Mouse (Mus musculus): ENCODE data around the gene Slc44a2. TPM values are rescaled to one million over a fixed set of nuclear protein-coding genes. Genes with fewer than 3 reads are reported as not detected.

The Slc44a2 gene
- polyA plus RNA-seq, 1 experiment from 2014 or later, result 63.6 TPM

DNA sequence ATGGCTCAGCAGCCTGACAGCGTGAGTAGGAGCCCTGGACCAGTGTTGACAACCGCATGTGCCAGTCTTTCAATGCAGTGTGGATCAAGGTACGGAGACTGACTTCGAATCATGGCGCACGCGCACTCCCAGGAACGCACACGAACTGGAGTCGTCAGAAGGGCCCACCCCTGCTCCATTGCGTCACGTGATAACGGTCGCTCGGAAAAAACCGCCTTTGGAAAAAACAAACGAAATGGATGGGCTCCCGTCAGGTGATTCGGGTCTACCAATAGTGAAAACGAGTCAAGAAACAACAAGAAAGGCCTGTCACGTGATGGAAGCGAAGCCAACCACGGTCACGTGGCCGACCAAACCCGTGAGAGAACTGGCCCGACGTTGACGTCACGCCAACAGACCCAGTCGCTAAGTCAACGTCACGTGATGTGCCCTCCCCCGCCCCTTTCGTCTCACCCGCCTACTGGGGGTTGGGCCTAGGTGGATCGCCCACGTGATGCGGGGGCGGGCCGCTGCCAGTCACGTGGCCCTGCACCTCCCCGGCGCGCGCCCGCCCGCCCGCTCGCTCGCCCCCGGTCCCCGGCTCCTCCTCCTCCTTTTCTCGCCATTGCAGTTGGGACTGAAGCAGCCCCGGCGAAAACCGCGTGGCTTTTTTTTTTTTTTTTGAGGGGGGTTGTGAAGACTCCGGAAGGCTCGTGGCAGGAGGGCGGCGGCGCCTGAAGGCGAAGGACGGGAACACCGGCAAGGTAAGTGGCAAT, 47.0 kb downstream of the Slc44a2 start, which contains the start of gene Ilf3:
Ilf3 (plus strand) TSS at position 515 of the 755 bp plus-strand sequence.
- Histone ChIP-seq H3K4me3 (peak within 1 kb of the TSS; percentile 93), H3K9ac (peak within 1 kb of the TSS; percentile 90), H3K9me3 (replicated peaks) (no peaks in the 10 kb centered on the region), H3K4me2 (peak within 1 kb of the TSS; percentile 91), H3K36me3 (ENCODE audit: poor library complexity, severe bottlenecking) (peaks cover 11% of the 10 kb centered on the region), H3K27ac (peak within 1 kb of the TSS; percentile 93), H3K4me1 (peaks cover 27% of the 10 kb centered on the region), H3K27me3 (no peaks in the 10 kb centered on the region; the same call in 1 of the 2 replicates)
- WGBS, result under 1% methylated on average over 66 of the region's 66 CpGs
- ATAC-seq, result peak; percentile 92

DNA sequence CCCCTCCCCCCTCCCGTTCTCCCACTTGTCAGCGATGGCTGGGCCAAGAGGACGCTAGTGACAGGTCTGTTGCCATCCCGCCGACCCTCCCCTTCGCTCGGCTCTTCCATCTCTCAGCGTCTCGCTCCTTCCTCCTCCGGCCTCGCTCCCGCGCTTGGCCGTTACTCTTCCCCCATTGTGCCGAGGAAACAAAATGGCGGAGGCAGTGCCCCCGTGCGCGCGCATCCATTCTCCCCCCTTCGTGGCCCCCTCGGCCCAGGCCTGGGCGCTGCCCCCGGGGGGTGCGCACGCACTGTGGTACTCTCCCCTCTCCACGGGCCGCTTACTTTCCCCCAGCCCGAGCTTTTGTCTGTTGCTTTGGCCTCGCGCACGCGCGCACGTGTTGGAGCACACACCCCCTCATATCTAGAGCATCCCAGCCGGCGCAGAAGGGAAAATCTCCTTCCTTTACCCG, 47.7 kb downstream of the Slc44a2 start:
- H3K27me3 ChIP-seq, result no peaks in the 10 kb centered on the region; the same call in 1 of the 2 replicates
- peak overlapping the region; percentile 93 for H3K27ac ChIP-seq
- peak overlapping the region; percentile 90 for H3K9ac ChIP-seq
- WGBS, result under 1% methylated on average over 38 of the region's 38 CpGs
- peaks cover 34% of the 10 kb centered on the region for H3K4me1 ChIP-seq
- H3K9me3 ChIP-seq (replicated peaks), result no peaks in the 10 kb centered on the region
- peak overlapping the region; percentile 91 for H3K4me2 ChIP-seq
- H3K4me3 ChIP-seq, result peak overlapping the region; percentile 93
- peaks cover 17% of the 10 kb centered on the region for H3K36me3 ChIP-seq (ENCODE audit: poor library complexity, severe bottlenecking)
- peak; percentile 59 for ATAC-seq

DNA sequence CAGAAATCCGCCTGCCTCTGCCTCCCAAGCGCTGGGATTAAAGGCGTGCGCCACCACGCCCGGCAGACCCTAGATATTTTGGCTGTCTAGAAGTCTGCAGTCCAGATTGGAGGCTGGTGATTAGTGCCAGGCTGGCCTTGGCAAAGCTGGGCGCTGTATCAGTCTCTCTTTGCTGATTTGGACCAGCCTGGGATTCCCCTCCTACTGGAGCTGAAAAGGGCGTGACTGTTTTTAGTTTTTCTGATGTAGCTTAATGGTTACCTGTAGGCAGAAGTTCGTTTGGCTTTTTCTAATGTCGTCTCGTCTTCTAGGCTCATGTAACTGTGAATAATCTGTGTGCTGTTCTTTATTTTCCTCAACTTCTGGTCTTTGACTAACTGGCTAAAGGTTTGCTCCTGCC, 48.6 kb downstream of the Slc44a2 start:
- Histone ChIP-seq H3K4me1 (peaks cover 36% of the 10 kb centered on the region), H3K9ac (peak overlapping the region; percentile 90), H3K27ac (no peak overlapping the region), H3K9me3 (replicated peaks) (no peaks in the 10 kb centered on the region), H3K4me2 (peak overlapping the region; percentile 91), H3K27me3 (no peaks in the 10 kb centered on the region; the same call in 1 of the 2 replicates), H3K36me3 (ENCODE audit: poor library complexity, severe bottlenecking) (peaks cover 20% of the 10 kb centered on the region), H3K4me3 (peak overlapping the region; percentile 93)
- WGBS, result 65% methylated on average over 11 of the region's 11 CpGs
- no peak for ATAC-seq

DNA sequence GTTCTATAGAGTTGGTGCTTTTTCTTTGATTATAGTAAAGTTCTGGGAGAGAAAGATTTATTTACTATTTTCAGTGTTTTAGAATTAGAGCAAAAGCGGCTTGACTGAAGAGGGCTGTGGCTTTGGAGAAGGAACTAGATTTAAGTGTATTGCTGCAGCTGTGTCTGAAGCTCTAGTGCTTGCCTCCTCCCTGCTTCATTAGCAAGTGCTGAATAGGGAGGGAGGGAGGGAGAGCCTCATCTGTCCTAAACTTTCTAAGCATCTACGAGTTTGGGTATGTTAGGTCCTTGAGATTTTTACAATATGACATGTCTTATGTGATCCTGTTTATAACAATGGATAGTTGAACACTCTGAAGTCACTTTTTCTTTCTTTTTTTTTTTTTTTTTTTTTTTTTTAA, 50.4 kb downstream of the Slc44a2 start:
- Histone ChIP-seq H3K9ac (0 out of 2 replicates have a peak overlapping the region, but pooled peaks have one; percentile 16), H3K36me3 (ENCODE audit: poor library complexity, severe bottlenecking) (peaks cover 20% of the 10 kb centered on the region), H3K27ac (no peak overlapping the region), H3K9me3 (replicated peaks) (no peaks in the 10 kb centered on the region), H3K27me3 (no peaks in the 10 kb centered on the region), H3K4me3 (peak overlapping the region; percentile 17), H3K4me1 (peaks cover 36% of the 10 kb centered on the region), H3K4me2 (peak overlapping the region; percentile 91)
- 81% methylated on average over 2 of the region's 2 CpGs for WGBS
- no peak for ATAC-seq

DNA sequence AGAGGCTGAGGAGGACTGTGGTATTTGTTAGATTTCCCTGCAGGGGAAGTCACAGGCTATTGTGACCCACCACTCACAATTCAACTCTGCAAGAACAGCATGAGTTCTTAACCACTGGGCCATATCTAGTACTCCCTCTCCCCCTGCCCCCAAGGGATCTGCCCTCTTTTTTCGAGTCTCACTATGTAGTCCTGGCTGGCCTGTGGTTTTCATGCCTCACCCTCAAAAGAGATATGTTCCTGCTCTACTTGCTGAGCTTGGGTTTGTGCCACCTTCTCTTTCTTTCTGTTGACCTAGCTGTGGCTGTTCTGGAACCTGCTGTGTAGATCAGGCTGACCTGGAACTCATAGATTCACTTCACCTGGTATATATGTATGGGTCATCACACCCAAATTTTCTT, 52.0 kb downstream of the Slc44a2 start:
- WGBS, result 79% methylated on average over 1 of the region's 1 CpGs
- no peak overlapping the region for H3K9ac ChIP-seq
- no peak for ATAC-seq
- H3K27ac ChIP-seq, result no peak overlapping the region
- no peak overlapping the region for H3K4me3 ChIP-seq
- peaks cover 20% of the 10 kb centered on the region for H3K36me3 ChIP-seq (ENCODE audit: poor library complexity, severe bottlenecking)
- H3K9me3 ChIP-seq (replicated peaks), result no peaks in the 10 kb centered on the region
- peaks cover 41% of the 10 kb centered on the region for H3K4me1 ChIP-seq
- no peak overlapping the region for H3K4me2 ChIP-seq
- no peaks in the 10 kb centered on the region for H3K27me3 ChIP-seq

DNA sequence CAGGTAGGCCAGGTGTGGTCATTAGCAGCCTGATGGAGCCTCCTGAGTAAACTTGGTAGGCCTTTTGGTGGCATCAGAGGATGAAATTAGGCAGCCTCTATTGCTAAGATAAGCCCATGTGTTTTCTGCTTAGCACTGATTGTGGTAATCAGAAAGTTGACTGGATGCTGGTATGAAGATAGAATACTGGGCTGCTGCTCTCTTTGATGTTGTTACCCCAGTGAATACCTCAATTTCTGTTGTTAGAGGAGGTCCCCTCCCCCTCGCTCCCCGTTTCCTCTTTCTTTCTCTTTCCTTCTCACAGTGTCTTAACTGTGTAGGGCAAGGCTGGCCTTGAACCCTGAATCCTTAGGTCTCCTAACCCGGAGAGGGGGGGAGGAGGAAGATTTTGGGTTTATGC, 58.7 kb downstream of the Slc44a2 start:
- no peak overlapping the region for H3K4me3 ChIP-seq
- no peak overlapping the region for H3K4me2 ChIP-seq
- no peaks in the 10 kb centered on the region for H3K27me3 ChIP-seq
- no peak overlapping the region for H3K9ac ChIP-seq
- no peak overlapping the region for H3K27ac ChIP-seq
- 90% methylated on average over 3 of the region's 3 CpGs for WGBS
- H3K4me1 ChIP-seq, result peaks cover 26% of the 10 kb centered on the region
- no peaks in the 10 kb centered on the region for H3K9me3 ChIP-seq (replicated peaks)
- no peak for ATAC-seq
- H3K36me3 ChIP-seq (ENCODE audit: poor library complexity, severe bottlenecking), result peaks cover 13% of the 10 kb centered on the region

DNA sequence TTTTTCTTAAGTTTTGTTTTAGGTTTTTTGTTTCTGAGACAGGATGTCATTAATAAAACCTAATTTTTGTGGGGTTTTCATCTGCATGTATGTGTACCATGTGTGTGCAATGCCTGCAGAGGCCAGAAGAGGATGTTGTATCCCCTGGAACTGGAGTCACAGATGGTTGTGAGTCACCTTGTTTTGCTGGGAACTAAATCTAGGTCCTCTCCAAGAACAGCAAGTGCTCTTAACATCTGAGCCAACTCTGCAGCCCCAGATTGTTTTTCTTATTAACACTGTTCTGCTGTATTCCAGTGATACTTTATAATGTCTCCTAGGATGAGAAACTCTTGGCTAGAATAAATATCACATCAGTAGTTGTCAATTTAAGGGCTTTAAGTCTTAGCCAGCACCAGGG, 60.4 kb downstream of the Slc44a2 start:
- no peak overlapping the region for H3K9ac ChIP-seq
- H3K9me3 ChIP-seq (replicated peaks), result no peaks in the 10 kb centered on the region
- H3K4me1 ChIP-seq, result peaks cover 28% of the 10 kb centered on the region
- H3K4me3 ChIP-seq, result no peak overlapping the region
- peaks cover 13% of the 10 kb centered on the region for H3K36me3 ChIP-seq (ENCODE audit: poor library complexity, severe bottlenecking)
- no peak for ATAC-seq
- no peaks in the 10 kb centered on the region for H3K27me3 ChIP-seq
- H3K27ac ChIP-seq, result no peak overlapping the region
- no peak overlapping the region for H3K4me2 ChIP-seq

DNA sequence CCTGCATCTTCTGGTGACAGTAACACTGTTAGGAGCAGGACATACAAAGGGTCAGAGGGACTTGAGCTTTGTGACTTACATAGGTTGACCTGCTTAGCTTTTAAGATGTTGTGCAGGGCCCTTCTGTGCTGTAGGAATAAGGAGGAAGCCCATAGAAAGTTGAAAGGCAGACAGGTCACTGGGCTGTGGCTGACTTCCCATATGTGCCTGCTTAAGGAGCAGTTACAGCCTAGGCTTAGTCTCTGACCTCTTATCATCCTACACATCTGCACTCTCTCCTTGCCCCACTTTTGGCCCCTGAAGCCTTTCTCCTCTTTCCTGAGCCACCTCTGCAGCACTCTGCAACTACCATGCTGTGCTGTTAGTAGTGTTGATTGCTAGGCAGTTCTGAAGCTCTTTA, 63.5 kb downstream of the Slc44a2 start:
- no peak overlapping the region for H3K4me2 ChIP-seq
- H3K9me3 ChIP-seq (replicated peaks), result no peaks in the 10 kb centered on the region
- H3K36me3 ChIP-seq (ENCODE audit: poor library complexity, severe bottlenecking), result peaks cover 22% of the 10 kb centered on the region
- peaks cover 14% of the 10 kb centered on the region for H3K4me1 ChIP-seq
- no peak overlapping the region for H3K4me3 ChIP-seq
- H3K9ac ChIP-seq, result no peak overlapping the region
- H3K27ac ChIP-seq, result no peak overlapping the region
- no peaks in the 10 kb centered on the region for H3K27me3 ChIP-seq
- no peak for ATAC-seq

DNA sequence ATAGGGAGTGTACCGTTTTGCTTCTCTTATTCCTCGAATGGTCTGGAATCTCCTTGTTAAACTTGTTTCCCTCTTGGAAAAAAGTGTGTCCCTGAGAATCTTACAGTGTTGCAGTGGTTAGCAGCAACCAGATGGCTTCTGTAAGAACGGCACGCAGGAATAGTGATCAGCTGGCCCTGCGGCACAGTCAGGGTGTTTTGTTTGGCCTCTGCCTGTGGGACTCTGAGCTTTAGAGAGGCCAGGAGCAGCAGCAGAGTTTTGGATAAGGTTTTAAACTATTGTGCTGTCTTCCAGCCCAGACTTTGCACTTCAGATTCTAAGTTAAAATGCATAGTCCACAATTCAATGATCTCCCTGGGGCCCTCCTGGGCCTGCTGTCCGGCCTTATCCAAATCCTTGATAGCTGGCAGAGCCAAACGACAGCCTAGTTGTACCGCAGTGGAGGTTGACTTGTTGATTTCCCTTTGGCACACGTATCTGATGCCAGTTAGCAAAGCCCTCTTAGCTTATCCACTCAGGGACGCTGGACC, 72.2 kb downstream of the Slc44a2 start:
- Histone ChIP-seq H3K27me3 (no peaks in the 10 kb centered on the region), H3K9ac (no peak overlapping the region), H3K4me1 (no peaks in the 10 kb centered on the region), H3K4me2 (no peak overlapping the region), H3K27ac (no peak overlapping the region), H3K9me3 (replicated peaks) (no peaks in the 10 kb centered on the region), H3K4me3 (no peak overlapping the region), H3K36me3 (ENCODE audit: poor library complexity, severe bottlenecking) (peaks cover 99% of the 10 kb centered on the region)
- ATAC-seq, result no peak
- WGBS, result 93% methylated on average over 10 of the region's 10 CpGs

DNA sequence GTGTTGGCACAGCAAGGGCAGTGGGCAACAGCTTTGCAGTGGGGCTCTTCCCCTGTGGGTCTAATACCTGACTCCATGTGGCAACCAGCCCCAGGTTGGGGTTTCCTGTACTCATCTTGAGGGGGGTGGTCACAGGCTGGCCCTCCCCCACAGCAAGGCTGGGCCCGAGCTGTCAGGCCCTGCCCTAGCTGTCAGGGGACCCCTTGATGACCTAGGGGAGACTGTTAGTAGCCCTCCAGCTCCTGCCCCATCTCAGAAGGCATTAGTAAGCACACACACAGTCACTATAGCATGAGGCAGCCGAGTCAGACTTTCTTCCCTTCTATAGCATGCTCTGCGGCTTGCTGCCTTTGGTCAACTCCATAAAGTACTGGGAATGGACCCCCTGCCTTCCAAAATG, 75.2 kb downstream of the Slc44a2 start:
- H3K4me3 ChIP-seq, result no peak overlapping the region
- H3K27ac ChIP-seq, result no peak overlapping the region
- 98% methylated on average over 3 of the region's 3 CpGs for WGBS
- H3K36me3 ChIP-seq (ENCODE audit: poor library complexity, severe bottlenecking), result peaks cover 100% of the 10 kb centered on the region
- H3K27me3 ChIP-seq, result no peaks in the 10 kb centered on the region
- H3K9me3 ChIP-seq (replicated peaks), result no peaks in the 10 kb centered on the region
- no peak overlapping the region for H3K9ac ChIP-seq
- ATAC-seq, result no peak
- H3K4me1 ChIP-seq, result no peaks in the 10 kb centered on the region
- H3K4me2 ChIP-seq, result no peak overlapping the region

DNA sequence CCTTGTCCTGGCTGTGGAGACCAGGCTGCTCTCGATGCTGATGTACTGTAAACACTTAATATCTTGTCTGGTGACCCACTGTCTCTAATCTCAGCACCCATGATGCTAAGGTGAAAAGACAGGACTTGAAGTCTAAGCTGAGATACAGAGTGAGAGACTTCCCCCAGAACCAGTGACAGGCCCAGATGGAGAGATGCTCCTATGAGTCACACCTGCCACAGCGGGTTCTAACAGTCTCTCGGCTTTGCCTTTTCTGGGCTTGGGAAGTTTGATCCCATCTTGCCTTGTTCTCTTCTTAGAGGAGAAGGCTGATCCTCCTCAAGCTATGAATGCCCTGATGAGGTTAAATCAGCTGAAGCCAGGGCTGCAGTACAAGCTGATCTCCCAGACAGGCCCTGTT, 76.7 kb downstream of the Slc44a2 start:
- 97% methylated on average over 3 of the region's 3 CpGs for WGBS
- Histone ChIP-seq H3K27ac (no peak overlapping the region), H3K9ac (no peak overlapping the region), H3K9me3 (replicated peaks) (no peaks in the 10 kb centered on the region), H3K27me3 (no peaks in the 10 kb centered on the region), H3K4me1 (no peaks in the 10 kb centered on the region), H3K4me2 (no peak overlapping the region), H3K4me3 (no peak overlapping the region), H3K36me3 (ENCODE audit: poor library complexity, severe bottlenecking) (peaks cover 99% of the 10 kb centered on the region)
- ATAC-seq, result no peak

DNA sequence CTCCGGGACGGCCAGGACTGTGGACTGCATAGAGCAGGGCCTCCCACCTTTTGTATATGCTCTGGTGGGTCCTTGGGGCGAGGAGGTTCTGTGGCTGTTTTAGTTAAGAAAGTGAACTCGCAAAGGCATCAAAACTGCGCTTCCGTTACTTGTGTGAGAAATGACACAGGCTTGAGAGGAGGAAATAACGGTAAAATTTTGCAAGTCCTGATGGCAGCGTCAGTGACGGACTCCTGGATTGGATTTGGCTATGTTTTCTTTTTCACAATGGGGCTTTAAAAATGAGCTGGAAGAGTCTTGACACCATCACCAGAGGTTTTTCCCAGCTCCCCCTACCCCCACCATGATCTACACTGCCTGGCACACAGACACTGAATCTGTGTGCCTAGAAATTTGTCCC, 80.5 kb downstream of the Slc44a2 start:
- 94% methylated on average over 9 of the region's 9 CpGs for WGBS

More for the DNA sequence above, 80.5 kb downstream of the Slc44a2 start:
- Histone ChIP-seq H3K4me3 (no peak overlapping the region), H3K27me3 (no peaks in the 10 kb centered on the region), H3K4me2 (no peak overlapping the region), H3K4me1 (no peaks in the 10 kb centered on the region), H3K9ac (no peak overlapping the region), H3K27ac (no peak overlapping the region), H3K9me3 (replicated peaks) (no peaks in the 10 kb centered on the region), H3K36me3 (ENCODE audit: poor library complexity, severe bottlenecking) (peaks cover 99% of the 10 kb centered on the region)
- no peak for ATAC-seq

Measured in forebrain, embryonic 13.5 days (tissue).